Mouse (Mus musculus) left cerebral cortex, postnatal 10 days (tissue): ENCODE measurements around the gene Arhgap31. TPM values are rescaled to one million over a fixed set of nuclear protein-coding genes. Genes with fewer than 3 reads are reported as not detected.
A peak's percentile ranks its signal among the peaks of the same experiment; 100 is the strongest.

Experiments
- DNase-seq, 2 experiments: peaks; one replicate each; pipeline ENCODE4 v3.0.0; 2021 to 2022; ENCODE audit warnings: low spot score in 2 of 2, mixed read lengths in 1 of 2; ENCODE audit errors: extremely low spot score in 1 of 2
- intact Hi-C: fragments of 180-260 bp; cut with DNase I; formaldehyde crosslinking; loops from one replicate; pipeline ENCODE4 v1.15.1; 2025
- total RNA-seq, 2 experiments: library from RNA; stranded (reverse); gene quantifications; 2 replicates each; pipeline ENCODE4 v1.2.3; 2021

Arhgap31 gene
- 10 to 100 TPM; 17.7 to 18.9 TPM for total RNA-seq

GRCm38 (mm10) chr16:38712581-38713403 is at the start of gene Arhgap31:
Arhgap31 (minus strand) TSS chr16:38713274.
- intact Hi-C loops, result no loop called here
- peak; percentile 50 to 92 for DNase-seq

DNA sequence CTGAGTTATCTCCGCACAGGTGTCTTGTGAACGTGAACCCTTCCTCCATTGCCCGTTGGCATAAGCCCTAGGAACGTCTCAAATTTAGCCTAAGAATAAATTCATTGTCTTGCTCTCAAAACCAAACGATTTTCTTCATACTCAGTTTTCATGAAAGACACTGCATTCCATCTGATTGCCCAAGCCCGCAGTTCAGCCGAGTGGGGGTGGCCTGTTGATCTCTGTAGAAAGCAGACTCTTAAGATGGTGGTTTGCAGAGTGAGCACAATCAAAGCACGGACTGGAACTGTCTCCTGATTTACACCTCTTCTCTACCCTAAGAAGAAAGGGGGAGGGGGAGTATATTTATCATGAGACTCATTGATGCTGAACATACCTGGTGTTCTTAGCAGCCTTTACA is 49.3 kb upstream of the Arhgap31 start:
- intact Hi-C loops, result no loop called here
- DNase-seq, result no peak

GRCm38 (mm10) chr16:38761972-38762371 is 48.9 kb upstream of the Arhgap31 start:
- intact Hi-C loops, result no loop called here
- DNase-seq, result no peak

DNA sequence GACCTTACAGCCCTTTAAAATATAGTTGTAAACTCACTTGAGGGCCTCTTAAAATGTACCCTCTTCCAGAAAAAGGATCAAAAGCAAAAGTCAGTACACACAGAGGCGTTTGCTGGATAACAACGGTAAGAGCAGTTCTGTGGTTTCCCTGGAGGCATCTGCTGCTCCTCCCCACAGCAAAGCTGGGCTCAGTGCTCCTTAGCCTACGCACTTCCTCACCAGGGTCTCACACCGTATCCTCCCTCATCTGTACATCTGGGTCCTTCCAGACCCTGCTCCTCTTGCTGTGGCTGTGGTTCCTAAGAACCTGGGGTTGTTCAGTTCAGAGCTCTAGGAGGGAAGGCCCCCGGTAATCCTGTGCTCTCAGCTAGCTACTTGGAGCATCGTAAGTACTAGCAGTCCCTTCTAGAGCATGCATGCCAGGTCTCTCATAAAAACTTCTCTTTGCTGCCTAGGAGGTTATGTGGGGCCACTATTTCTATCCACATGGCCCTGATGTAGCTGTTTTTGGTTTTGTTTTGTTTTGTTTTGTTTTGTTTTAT is 47.8 kb upstream of the Arhgap31 start:
- intact Hi-C loops, result no loop called here
- no peak for DNase-seq

- intact Hi-C loops, result no loop called here
- DNase-seq, result no peak
Observed at GRCm38 (mm10) chr16:38760239-38760638, 47.2 kb upstream of the Arhgap31 start.

DNA sequence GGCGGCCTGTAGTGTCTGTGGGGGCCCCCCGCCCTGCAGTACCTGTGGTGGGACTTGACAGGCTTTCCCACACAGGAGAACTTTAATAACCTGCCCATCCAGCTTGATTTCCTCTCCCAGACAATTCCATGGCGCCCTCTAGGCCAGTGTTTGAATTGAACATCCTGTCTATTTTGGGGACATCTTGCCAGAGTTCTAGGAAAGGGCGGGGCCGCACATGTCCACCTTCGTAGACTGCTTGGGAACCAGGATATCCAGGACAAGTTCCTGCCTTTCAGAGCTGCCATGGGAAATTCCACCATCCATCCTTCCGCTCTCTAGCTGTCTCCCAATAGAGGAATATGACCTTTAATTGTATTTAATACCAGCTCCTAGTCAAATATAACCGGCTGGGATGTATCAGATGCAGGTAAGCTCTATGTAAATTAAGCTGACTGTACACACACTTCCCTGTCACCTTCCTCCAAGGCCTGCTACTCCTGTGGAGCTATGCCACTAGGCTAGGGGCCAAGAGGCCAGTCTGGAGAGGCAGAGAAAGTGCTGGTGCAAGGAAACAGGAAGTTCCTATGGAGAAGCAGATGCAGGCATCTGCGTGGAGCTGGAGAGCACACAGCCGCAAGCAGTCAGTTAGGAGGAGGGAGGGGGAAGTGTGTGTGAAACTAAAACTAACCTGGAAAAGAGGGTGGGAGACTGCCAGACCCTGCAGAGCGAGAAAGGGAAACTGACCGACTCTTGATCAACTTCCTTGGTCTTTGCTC is 45.2 kb upstream of the Arhgap31 start:
- DNase-seq, result peak in 1 of 2 experiments; percentile 52
- intact Hi-C loops, result no loop called here

DNA sequence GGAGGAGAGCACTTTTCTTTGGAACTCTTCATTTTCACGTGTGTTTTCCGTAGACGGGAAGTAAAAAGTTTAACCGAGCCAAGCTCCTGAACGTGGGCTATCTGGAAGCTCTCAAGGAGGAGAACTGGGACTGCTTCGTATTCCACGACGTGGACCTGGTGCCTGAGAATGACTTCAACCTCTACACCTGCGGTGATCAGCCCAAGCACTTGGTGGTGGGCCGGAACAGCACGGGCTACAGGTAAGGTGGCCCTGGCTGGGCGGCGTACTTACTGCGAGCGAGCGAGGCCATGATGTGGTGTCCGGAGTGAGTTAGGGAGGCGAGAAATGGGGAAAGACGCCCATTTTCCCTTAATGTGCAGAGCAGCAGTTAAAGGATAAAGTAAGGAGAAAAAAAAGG is 44.6 kb upstream of the Arhgap31 start:
- DNase-seq, result no peak
- intact Hi-C loops, result no loop called here

DNA sequence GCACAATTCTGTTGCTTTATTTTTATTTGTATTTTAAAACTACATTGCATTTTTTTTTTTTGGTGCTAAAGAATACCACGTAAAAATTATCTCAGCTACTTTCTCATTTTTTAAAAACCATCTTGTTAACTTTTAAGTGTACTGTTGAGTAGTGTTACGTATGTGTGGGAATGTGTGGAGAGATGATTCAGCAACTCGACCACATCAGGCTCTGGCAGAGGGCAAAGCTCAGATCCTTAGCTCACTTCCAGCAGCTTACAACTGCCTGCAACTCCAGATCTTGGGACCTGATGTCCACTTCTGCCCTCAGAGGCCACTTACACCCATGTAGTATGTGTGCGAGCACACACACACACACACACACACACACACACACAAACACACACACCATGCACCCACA is 43.5 kb upstream of the Arhgap31 start:
- no peak for DNase-seq
- intact Hi-C loops, result no loop called here

DNA sequence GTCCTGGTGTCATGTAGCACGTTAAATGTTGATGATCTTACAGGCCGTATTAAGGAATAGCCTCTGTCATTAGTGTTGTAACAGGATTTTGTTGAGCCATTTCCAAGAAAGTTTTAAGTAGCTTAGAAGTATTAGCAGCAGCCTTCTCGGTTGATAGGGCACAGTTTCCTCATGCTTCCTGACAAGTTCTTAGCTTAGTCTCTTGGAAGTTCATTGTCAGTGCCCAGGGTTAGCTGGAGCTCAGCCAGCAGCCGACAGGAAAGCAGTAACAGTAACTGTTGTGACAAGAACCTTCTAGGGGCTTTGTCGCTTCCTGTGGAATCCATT is 43.1 kb upstream of the Arhgap31 start:
- DNase-seq, result peak in 1 of 2 experiments; percentile 77
- intact Hi-C loops, result no loop called here

GRCm38 (mm10) chr16:38755452-38756176 is 42.5 kb upstream of the Arhgap31 start:
- intact Hi-C loops, result no loop called here
- DNase-seq, result no peak

- intact Hi-C loops, result no loop called here
Observed at GRCm38 (mm10) chr16:38753631-38754030, 40.6 kb upstream of the Arhgap31 start.

GRCm38 (mm10) chr16:38750803-38751202 is 37.7 kb upstream of the Arhgap31 start:
- intact Hi-C loops, result no loop called here
- DNase-seq, result no peak

More at GRCm38 (mm10) chr16:38753631-38754030, 40.6 kb upstream of the Arhgap31 start:
- peak in 1 of 2 experiments; percentile 79 for DNase-seq

GRCm38 (mm10) chr16:38743941-38744673 is 31.0 kb upstream of the Arhgap31 start:
- intact Hi-C loops, result loop anchor here (10.0 kb wide), 2 partner anchors 209 to 311 kb away; no protein-coding TSS in a partner anchor
- no peak for DNase-seq

DNA sequence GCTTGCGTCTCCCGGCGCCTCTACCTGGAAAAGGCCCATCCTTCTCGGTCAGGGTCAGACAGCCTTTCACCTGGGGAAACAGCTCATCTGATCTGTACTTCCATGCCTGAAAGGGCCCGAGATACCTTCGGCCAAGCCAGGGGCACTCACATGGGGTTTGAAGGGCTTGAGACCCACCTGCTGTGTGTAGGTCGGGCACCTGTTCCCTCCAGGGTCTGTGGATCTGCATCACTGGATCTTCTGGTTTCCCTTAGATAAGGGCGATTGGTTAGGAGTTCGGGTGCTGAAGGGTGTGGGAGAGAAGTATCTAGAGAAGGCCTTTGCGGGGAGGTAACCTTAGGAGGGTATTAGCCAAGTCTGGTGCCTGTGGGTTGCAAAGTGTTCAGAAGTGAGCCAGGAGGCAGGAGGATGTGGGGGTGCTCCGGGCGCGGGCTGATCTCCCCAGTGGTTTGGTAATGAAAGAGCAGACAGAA is 29.6 kb upstream of the Arhgap31 start:
- intact Hi-C loops, result loop anchor here (10.0 kb wide), 2 partner anchors 208 to 312 kb away; no protein-coding TSS in a partner anchor
- peak in 1 of 2 experiments; percentile 38 for DNase-seq

GRCm38 (mm10) chr16:38742113-38742658 is 29.1 kb upstream of the Arhgap31 start, which contains the start of gene B4galt4:
B4galt4 (plus strand) TSS chr16:38742264.
- peak; percentile 67 to 90 for DNase-seq
- intact Hi-C loops, result loop anchor here (10.0 kb wide), 2 partner anchors 207 to 313 kb away; no protein-coding TSS in a partner anchor

- intact Hi-C loops, result loop anchor here (10.0 kb wide), 2 partner anchors 207 to 313 kb away; no protein-coding TSS in a partner anchor
- no peak for DNase-seq
Observed at GRCm38 (mm10) chr16:38741204-38741903, 28.3 kb upstream of the Arhgap31 start.

DNA sequence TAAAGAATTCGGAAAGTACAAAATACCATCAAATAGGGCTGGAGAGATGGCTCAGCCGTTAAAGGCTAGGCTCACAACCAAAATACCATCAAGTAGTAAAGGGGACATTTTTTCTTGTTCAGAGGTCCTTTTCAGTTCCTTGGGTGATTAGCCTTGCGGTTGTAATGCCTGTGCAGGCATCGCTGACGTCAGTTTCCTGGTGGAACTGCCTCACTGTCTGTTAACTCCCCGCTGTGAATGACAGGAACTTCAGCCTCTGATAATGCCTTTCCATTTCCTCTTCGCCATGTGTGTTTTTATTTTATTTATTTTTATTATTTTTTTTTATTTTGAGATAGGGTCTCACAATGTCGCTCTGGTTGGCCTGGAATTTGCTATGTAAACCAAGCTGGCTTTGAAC is 17.8 kb upstream of the Arhgap31 start:
- DNase-seq, result peak in 1 of 2 experiments; percentile 40
- intact Hi-C loops, result no loop called here
